Mouse (Mus musculus): ENCODE results near the gene Ptger1.

The Ptger1 gene

GRCm38 (mm10) chr8:83665969-83666865 lies at the start of gene Ptger1:
Gene Ptger1, plus strand, starts transcription at chr8:83666678.
- no peak for DNase-seq

DNA sequence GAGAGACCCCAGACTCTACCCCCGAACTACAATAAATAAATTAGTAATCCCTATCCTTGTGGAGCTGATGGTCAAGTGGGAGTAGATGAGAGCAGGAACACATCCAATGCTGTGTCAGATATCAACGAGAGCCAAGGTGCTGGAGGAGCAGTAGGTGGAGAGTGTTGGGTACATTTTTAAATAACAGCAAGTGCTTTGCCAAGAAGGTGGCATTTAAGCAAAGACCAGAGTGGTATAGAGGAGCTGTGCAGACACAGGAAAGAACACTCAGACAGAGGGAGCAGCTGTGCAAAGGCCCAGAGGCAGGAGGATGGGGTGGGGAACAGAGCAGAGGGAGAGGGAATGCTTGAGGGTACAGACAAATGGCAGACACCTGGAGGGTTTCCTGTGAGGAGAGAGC lies 49.4 kb upstream of the Ptger1 start:
- no peak for DNase-seq

DNA sequence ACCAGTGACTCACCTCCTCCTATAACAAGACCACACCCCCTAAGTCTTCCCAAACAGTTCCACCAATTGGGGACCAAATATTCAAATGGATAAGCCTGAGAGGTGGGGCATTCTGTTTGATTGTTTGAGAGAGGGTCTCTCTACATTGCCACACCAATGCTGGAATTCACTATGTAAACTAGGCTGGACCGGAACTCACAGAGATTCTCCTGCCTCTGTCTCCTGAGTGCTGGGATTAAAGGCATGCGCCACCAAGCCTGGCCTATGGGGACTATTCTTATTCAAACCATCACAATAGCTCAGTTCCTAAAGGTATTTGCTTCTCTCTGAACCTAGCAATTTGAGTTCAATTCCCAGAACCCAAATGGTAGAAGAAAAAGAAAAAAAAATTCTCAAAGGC lies 47.9 kb upstream of the Ptger1 start:
- no peak for DNase-seq

- no peak for DNase-seq
Observed at GRCm38 (mm10) chr8:83619568-83620285, 46.8 kb upstream of the Ptger1 start.

GRCm38 (mm10) chr8:83621691-83622388 lies 44.6 kb upstream of the Ptger1 start:
- no peak for DNase-seq

DNA sequence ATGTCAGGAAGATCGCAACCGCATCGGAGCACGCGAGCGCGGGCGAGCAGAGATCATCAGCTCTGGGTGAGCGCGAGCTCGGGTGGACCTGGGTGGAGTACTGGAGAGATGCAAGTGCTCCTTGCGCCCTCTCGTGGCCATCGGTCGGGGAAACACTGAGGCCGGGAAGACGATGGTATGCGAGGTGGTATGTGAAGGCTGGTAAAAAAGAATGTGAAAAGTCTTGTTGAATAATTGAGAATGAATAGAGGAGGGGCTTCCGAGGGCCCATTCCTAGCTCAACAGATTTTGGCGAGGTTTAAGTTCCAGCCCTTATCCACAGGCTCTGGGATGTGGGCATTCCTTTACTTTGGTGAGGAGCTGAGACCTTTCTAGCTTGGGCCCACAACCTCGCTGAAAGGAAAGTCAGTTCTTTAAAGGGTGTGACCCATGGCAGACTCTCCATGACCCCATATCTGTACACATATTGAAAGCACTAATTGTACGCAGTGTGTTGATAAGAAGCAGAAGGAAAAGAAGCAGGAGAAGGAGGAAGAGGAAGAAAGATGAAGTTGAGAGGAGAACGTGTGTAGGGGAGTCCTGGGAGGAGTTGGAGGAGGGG lies 44.0 kb upstream of the Ptger1 start:
- DNase-seq, result peak; percentile 88

GRCm38 (mm10) chr8:83623549-83623948 lies 42.9 kb upstream of the Ptger1 start:
- no peak for DNase-seq

GRCm38 (mm10) chr8:83624739-83625138 lies 41.7 kb upstream of the Ptger1 start:
- DNase-seq, result no peak

GRCm38 (mm10) chr8:83625676-83626299 lies 40.7 kb upstream of the Ptger1 start:
- DNase-seq, result no peak

- DNase-seq, result no peak
Observed at GRCm38 (mm10) chr8:83632083-83632707, 34.3 kb upstream of the Ptger1 start.

DNA sequence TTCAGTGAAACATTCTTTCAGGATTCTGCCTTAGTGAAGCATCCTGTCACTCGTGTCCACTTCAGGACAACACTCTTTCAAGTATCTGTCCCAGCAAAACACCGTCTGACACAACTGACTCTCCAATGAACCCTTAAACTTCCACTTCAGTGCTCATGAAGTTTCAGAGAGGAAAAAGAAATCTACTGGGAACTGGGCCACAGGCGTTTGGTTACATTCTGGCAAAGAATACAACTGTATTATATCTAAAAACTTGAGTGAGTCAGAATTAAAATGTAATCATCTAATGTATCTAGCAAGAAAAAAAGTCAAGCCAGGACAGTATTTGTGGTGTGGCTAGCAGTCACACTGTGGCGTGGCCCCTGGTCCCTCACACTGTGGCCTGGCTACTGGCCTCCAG lies 27.6 kb upstream of the Ptger1 start:
- no peak for DNase-seq

GRCm38 (mm10) chr8:83639649-83640048 lies 26.8 kb upstream of the Ptger1 start:
- DNase-seq, result no peak

DNA sequence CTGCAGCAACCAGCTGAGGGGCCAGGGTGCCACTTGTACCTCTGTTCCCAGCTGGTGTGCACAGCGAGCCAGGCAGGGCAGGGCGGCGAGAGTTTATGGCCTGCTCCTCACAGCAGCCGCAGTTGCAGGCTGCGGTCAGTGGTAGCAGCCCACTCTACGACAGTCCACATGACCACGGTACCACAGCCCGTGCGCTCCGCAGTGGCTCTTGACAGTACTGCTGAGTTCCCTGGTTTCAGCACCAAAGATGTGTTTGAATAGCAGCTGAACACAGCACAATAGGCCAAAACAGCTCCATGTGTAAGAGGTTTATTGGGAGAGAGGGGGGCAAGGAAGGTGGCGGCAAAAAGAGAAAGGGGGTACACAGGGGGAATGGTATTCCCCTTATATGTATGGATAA lies 19.0 kb upstream of the Ptger1 start:
- DNase-seq, result no peak

DNA sequence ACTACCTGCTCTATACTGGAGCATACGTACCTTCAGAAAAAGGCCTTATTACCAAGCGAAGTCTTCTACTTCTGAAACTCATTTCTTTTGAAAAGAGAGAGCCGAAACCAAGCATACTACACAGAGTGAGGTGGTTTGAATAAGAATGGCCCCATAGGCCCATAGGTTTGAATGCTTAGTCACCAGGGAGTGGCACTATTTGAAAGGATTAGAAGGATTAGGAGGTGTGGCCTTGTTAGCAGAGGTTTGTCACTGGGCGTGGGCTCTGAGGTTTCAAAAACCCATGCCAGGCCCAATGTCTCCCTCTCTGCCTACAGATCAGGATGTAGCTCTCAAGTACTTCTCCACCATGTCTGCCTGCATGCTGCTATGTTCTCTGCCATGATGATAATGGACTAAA lies 18.4 kb upstream of the Ptger1 start:
- DNase-seq, result no peak

DNA sequence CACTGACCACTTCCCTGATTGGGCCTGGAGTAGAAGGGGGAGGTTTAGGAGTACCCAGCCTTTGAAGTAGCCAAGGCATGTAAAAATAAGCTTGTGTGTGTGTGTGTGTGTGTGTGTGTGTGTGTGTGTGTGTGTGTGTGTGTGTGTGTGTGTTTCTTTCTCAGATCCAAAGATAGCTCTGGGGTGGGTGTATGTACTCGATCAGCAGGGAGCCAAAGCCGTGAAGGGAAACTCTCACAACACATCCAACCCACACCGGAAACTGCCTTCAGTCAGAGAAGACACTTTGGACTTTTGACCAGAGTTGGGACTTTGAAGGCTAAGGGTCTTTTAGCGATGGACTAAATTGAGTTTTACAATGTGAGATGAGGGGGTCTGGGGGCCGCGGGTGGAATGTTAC lies 16.8 kb upstream of the Ptger1 start:
- no peak for DNase-seq

- DNase-seq, result peak; percentile 98
Observed at GRCm38 (mm10) chr8:83652030-83652743, 14.3 kb upstream of the Ptger1 start, which contains the start of gene Gipc1. Gene Gipc1, plus strand, starts transcription at chr8:83652677.

- peak; percentile 27 for DNase-seq
Observed at GRCm38 (mm10) chr8:83652744-83653661, 13.5 kb upstream of the Ptger1 start.

- DNase-seq, result no peak
Observed at GRCm38 (mm10) chr8:83653662-83654017, 12.8 kb upstream of the Ptger1 start.

GRCm38 (mm10) chr8:83654725-83655124 lies 11.8 kb upstream of the Ptger1 start:
- no peak for DNase-seq

GRCm38 (mm10) chr8:83656043-83656442 lies 10.4 kb upstream of the Ptger1 start:
- DNase-seq, result no peak
